Mouse (Mus musculus): ENCODE measurements around the gene Dolpp1.

Gene Dolpp1

DNA sequence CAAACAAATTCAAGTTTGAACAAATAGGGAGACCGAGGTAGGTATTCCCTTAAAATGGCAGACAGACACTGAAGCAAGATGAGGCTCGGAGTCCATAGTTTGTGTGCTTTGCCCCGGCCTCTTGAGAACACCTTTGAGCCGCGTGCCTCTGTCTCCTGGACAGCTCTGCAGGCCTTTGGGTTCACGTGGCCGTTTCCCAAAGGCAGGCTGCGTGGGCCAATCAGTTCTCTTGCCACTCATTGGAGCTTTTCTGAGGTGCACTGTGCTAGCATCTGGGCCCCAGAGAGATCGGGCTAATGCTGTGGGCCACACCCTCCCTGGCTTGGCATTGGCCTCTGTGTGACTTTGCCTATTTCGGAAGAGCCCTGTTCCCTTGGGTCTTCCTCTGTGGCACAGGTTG is 16.2 kb upstream of the Dolpp1 start:
- no peak for DNase-seq (ENCODE audit: low read depth in 1 of 2, low spot score in 2 of 2)

GRCm38 (mm10) chr2:30377721-30378120 is 14.3 kb upstream of the Dolpp1 start:
- no peak for DNase-seq (ENCODE audit: low read depth in 1 of 2, low spot score in 2 of 2)

DNA sequence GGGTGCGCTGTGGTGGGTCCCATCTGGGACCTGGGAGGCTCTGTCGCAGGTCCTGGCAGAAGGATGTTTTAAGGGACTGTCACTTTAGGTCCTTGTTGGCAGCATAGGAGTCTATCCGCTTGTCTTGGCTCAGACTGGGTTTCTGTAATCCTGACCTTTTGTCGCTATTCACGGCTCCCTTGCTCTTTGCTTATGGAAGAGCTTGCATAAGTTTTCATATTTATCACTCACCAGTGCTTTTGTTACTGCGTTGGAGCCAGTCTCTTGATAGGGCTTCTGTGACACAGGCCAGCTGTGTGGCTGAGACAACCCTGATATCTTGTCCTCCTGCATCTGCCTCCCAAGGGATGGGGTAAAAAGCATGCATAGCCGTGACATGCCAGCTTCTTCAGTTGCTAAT is 12.7 kb upstream of the Dolpp1 start:
- DNase-seq (ENCODE audit: low read depth in 1 of 2, low spot score in 2 of 2), result no peak

- DNase-seq (ENCODE audit: low read depth in 1 of 2, low spot score in 2 of 2), result no peak
These were observed 11.3 kb upstream of the Dolpp1 start for GRCm38 (mm10) chr2:30380564-30381376.

- DNase-seq (ENCODE audit: low read depth in 1 of 2, low spot score in 2 of 2), result no peak
These were observed 10.7 kb upstream of the Dolpp1 start for GRCm38 (mm10) chr2:30381377-30381725.

GRCm38 (mm10) chr2:30384814-30385213 is 7.2 kb upstream of the Dolpp1 start:
- no peak for DNase-seq (ENCODE audit: low read depth in 1 of 2, low spot score in 2 of 2)

GRCm38 (mm10) chr2:30385591-30385990 is 6.5 kb upstream of the Dolpp1 start:
- no peak for DNase-seq (ENCODE audit: low read depth in 1 of 2, low spot score in 2 of 2)

GRCm38 (mm10) chr2:30386913-30387312 is 5.1 kb upstream of the Dolpp1 start:
- no peak for DNase-seq (ENCODE audit: low read depth in 1 of 2, low spot score in 2 of 2)

GRCm38 (mm10) chr2:30389000-30389399 is 3.1 kb upstream of the Dolpp1 start:
- DNase-seq (ENCODE audit: low read depth in 1 of 2, low spot score in 2 of 2), result no peak

- no peak for DNase-seq (ENCODE audit: low read depth in 1 of 2, low spot score in 2 of 2)
These were observed 719 bp downstream of the Dolpp1 start for GRCm38 (mm10) chr2:30392577-30393369.

GRCm38 (mm10) chr2:30393370-30393656 is 1.3 kb downstream of the Dolpp1 start:
- DNase-seq (ENCODE audit: low read depth in 1 of 2, low spot score in 2 of 2), result no peak

DNA sequence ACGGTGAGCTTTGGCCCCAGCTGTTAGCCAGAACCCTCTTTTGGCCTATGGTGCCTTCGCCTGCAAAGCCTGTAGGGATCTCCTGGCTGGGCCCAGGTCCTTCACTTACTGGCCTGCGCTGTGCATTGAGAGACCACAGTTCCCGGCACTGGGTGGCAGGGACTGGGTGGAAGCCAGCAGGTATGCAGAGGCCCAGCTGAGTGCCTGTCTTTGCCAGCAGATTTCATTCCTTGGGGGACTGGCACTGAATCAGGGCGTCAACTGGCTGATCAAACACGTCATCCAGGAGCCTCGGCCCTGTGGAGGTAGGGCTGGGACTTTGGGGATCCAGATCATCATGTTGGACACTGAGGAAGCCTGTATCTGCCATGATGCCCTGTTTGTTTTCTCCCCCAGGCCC is 3.7 kb downstream of the Dolpp1 start:
- DNase-seq (ENCODE audit: low read depth in 1 of 2, low spot score in 2 of 2), result no peak

DNA sequence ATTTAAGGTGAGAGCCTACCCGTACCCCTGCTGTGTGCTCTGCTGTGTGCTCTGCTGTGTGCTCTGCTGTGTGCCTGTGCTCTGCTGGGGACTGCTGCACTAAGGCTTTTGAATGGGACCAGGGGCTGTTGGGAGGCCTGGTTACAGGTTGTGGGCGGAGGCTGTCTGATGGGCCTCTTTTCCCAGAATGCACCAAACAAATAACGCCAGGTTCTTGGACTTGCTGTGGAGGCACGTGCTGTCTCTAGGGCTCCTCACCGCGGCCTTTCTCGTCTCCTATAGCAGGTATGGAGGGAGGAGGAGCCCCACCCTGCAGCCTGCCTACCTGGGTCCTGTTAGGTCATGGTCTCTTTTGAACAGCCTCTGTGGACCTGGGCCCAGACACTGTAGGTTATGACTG is 4.2 kb downstream of the Dolpp1 start:
- DNase-seq (ENCODE audit: low read depth in 1 of 2, low spot score in 2 of 2), result no peak

DNA sequence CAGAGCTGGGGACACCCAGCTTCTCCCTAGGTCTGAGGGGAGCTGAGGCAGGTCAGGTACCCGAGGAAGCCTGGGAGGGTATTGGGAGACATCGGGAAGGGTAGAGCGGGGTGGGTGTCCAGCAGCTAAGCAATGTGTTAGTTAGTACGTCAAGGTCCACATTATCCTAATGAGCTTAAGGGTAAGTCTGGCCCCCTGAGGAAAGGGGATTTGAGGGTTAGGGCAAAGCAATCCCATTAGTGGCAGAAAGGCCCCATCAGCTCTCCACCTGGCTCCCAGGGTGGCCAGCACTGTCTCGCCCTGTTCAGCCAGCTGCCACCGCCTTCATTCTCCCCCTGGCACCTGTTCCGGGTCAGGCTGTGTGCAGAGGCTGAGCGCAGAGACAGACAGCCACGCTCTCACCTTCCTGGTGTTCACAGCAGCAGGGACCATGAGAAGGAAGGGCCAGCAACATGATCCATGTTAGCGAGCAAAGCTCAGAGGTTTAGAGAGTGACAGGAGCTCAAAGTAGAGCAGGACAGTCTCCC is 6.0 kb downstream of the Dolpp1 start:
- DNase-seq (ENCODE audit: low read depth in 1 of 2, low spot score in 2 of 2), result no peak

DNA sequence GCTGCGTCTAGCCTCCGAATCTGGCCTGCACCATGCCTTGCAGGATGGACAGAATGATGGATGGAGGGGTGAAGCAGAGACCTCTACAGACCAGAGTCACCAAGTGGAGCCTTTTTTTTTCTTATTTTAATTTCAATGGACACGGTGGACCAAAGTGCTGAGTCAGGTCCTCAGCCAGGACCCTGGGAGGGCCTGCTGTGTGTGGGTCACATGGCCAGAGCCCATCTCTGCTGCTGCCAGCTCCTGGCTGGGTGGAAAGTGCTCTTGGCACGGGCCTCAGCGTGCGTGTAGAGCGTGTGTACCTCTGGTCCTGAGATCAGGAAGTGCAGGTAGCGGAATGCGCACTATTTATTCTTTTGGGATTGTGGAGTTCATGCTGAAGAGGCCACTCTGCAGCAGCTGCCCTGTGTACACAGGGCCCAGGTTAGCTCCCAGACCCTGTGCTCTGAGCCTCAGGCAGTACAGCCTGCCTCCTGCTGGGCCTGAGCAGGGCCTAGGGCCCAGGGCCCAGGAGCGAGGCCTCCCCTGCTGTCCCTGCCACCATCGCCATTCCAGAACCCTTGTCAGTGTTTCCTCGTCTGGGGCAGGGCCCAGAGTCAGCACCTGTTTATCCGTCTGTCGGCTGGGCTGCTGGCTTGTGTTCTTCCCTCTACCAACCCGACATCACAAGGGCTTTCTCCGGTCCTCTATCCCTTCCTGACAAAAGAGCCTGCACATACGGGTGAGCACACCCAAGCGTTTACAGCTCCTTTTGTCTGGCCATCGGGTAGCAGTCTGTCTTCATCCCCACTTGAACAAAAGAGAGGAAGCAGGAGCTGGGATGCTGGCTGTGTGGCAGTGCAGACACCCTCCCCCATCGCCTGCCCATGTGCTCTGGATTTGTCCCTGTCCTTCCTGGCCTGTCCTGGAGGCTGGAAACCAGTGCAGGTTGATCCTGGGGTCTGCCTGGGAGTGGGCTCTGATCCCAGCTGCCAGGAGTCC is 7.4 kb downstream of the Dolpp1 start:
- DNase-seq (ENCODE audit: low read depth in 1 of 2, low spot score in 2 of 2), result no peak

DNA sequence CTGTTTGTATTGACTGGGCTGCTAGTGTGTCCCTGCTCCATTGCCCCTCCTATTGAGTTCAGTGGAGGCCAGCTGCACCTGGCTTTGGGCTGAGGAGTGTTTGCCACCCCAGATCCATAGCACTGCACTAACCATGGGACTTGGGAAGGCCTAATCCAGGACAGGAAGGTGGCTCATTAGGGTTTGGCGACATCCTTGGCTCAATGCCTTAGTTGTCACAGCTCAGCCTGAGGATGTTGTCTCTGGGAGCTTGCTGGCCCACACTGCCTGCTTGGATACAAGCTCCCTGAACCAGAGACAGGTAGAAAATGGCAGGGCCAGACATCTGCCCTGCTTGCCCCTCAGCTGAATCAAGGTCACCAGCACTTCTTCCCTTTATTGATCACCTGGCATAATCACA is 9.5 kb downstream of the Dolpp1 start:
- DNase-seq (ENCODE audit: low read depth in 1 of 2, low spot score in 2 of 2), result no peak

GRCm38 (mm10) chr2:30402351-30402826 is 10.3 kb downstream of the Dolpp1 start:
- DNase-seq (ENCODE audit: low read depth in 1 of 2, low spot score in 2 of 2), result no peak

DNA sequence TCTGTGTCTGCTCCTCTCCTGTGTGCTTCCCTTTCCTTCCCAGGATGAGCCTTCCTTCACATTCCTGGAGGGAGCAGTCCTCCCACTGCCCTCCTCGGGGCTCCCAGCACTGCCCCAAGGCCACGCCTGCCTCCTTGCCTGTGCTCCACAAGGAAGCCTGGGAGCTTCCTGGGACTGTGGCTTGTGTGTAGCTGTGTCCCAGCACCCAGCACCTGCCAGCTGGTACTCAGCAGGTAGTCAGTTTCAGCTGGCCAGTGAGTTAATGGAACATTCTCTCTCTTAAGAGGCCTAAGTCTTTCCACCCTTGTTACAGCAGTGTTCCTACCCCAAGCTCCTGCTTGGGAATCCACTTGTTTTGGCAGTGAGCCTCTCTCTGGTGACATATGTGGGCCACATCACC is 10.8 kb downstream of the Dolpp1 start:
- DNase-seq (ENCODE audit: low read depth in 1 of 2, low spot score in 2 of 2), result no peak

- no peak for DNase-seq (ENCODE audit: low read depth in 1 of 2, low spot score in 2 of 2)
These were observed 11.8 kb downstream of the Dolpp1 start for GRCm38 (mm10) chr2:30403870-30404269.

DNA sequence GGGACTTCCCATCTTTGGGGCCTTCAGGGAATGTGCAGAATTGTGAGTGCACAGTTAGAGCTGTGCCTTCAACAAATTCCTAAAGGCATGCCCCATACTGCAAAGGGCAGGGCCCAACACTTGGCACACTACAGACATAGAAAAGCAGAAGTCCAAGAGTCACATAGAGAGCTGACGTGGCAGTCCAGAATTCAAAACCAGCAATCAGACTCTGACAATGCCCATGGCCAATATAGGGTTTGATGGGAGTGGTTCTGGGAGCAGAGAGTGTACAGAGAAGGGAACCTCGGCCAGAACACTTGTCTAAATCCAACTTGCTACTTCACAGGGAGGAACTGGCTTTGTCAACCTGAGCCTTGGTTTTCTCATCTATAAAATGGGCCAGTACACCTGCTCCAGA is 15.2 kb downstream of the Dolpp1 start:
- no peak for DNase-seq (ENCODE audit: low read depth in 1 of 2, low spot score in 2 of 2)

DNA sequence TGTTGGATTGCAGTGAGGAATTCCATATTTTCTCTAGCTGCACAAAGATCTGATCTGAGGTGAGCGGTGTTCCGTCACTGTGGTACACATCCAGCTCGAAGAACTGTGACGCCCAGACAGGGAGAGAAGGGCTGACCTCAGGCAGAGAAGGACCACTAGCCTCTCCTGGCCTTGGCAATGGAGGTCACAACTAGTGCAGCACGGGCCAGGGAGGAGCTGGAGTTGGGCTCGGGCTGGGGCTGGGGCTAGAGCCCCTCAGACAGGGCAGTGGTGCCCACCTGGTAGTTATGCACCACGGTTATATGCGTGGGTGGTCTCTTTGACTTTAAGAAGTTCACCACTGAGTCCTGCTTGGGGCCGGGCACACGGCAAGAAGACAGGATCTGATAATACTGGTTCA is 15.7 kb downstream of the Dolpp1 start:
- DNase-seq (ENCODE audit: low read depth in 1 of 2, low spot score in 2 of 2), result no peak
